Mouse (Mus musculus) left cerebral cortex, postnatal 36 days (tissue): Measurements from ENCODE around the gene Shroom2. TPM values are rescaled to one million over a fixed set of nuclear protein-coding genes. Genes with fewer than 3 reads are reported as not detected.

Source experiments
- DNase-seq, 2 experiments: peaks; one replicate each; pipeline ENCODE4 v3.0.0; 2021 to 2022; ENCODE audit warnings: low spot score in 2 of 2, mixed read lengths in 1 of 2
- intact Hi-C: fragments of 180-260 bp; cut with DNase I; formaldehyde crosslinking; loops from one replicate; pipeline ENCODE4 v1.15.1; 2025
- total RNA-seq, 2 experiments: library from RNA; stranded (reverse); gene quantifications; 2 replicates each; pipeline ENCODE4 v1.2.3; 2021

Shroom2 gene
- total RNA-seq, 2 experiments from 2014 or later = 113 to 115 TPM

GRCm38 (mm10) chrX:152708359-152708758, 60.9 kb downstream of the Shroom2 start:
- intact Hi-C loops = loop anchor here (5.0 kb wide), 1 partner anchor 109 kb away; no protein-coding TSS in a partner anchor
- DNase-seq = no peak

- intact Hi-C loops = loop anchor here (5.0 kb wide), 1 partner anchor 112 kb away; no protein-coding TSS in a partner anchor
Measured at GRCm38 (mm10) chrX:152705397-152705796, 63.9 kb downstream of the Shroom2 start.

GRCm38 (mm10) chrX:152703624-152704023, 65.6 kb downstream of the Shroom2 start:
- intact Hi-C loops = no loop called here
- no peak for DNase-seq

More at GRCm38 (mm10) chrX:152705397-152705796, 63.9 kb downstream of the Shroom2 start:
- DNase-seq = peak; percentile 3 to 10

- intact Hi-C loops = no loop called here
Measured at GRCm38 (mm10) chrX:152701679-152702078, 67.6 kb downstream of the Shroom2 start.

GRCm38 (mm10) chrX:152690788-152691291, 78.4 kb downstream of the Shroom2 start:
- no peak for DNase-seq
- intact Hi-C loops = no loop called here

More at GRCm38 (mm10) chrX:152701679-152702078, 67.6 kb downstream of the Shroom2 start:
- no peak for DNase-seq

- intact Hi-C loops = loop anchor here (5.0 kb wide), 1 partner anchor 62 kb away; no protein-coding TSS in a partner anchor
- no peak for DNase-seq
Measured at GRCm38 (mm10) chrX:152679190-152679814, 90.0 kb downstream of the Shroom2 start.

GRCm38 (mm10) chrX:152676357-152676756, 92.9 kb downstream of the Shroom2 start:
- peak in 1 of 2 experiments; percentile 8 for DNase-seq
- intact Hi-C loops = loop anchor here (5.0 kb wide), 1 partner anchor 59 kb away; no protein-coding TSS in a partner anchor

GRCm38 (mm10) chrX:152673431-152673830, 95.8 kb downstream of the Shroom2 start:
- intact Hi-C loops = no loop called here
- DNase-seq = no peak

GRCm38 (mm10) chrX:152657363-152658036, 111.8 kb downstream of the Shroom2 start:
- intact Hi-C loops = no loop called here
- DNase-seq = no peak

- DNase-seq = no peak
- intact Hi-C loops = no loop called here
Measured at GRCm38 (mm10) chrX:152656609-152656939, 112.7 kb downstream of the Shroom2 start.

GRCm38 (mm10) chrX:152655796-152656608, 113.3 kb downstream of the Shroom2 start:
- DNase-seq = peak; percentile 21 to 32
- intact Hi-C loops = no loop called here

GRCm38 (mm10) chrX:152652676-152653075, 116.6 kb downstream of the Shroom2 start:
- no peak for DNase-seq
- intact Hi-C loops = no loop called here

- intact Hi-C loops = no loop called here
- no peak for DNase-seq
Measured at GRCm38 (mm10) chrX:152644827-152645226, 124.4 kb downstream of the Shroom2 start.

GRCm38 (mm10) chrX:152643679-152644638, 125.3 kb downstream of the Shroom2 start:
- DNase-seq = peak; percentile 19 to 29
- intact Hi-C loops = no loop called here

GRCm38 (mm10) chrX:152643201-152643600, 126.1 kb downstream of the Shroom2 start:
- DNase-seq = no peak
- intact Hi-C loops = no loop called here

GRCm38 (mm10) chrX:152642627-152643026, 126.6 kb downstream of the Shroom2 start:
- intact Hi-C loops = no loop called here
- DNase-seq = no peak

GRCm38 (mm10) chrX:152635397-152635796, 133.9 kb downstream of the Shroom2 start:
- no peak for DNase-seq
- intact Hi-C loops = no loop called here

- intact Hi-C loops = loop anchor here (5.0 kb wide), 1 partner anchor 196 kb away; no protein-coding TSS in a partner anchor
- no peak for DNase-seq
Measured at GRCm38 (mm10) chrX:152621407-152621806, 147.9 kb downstream of the Shroom2 start.

GRCm38 (mm10) chrX:152620917-152621316, 148.3 kb downstream of the Shroom2 start:
- DNase-seq = no peak
- intact Hi-C loops = loop anchor here (5.0 kb wide), 1 partner anchor 196 kb away; no protein-coding TSS in a partner anchor
